Mouse (Mus musculus) midbrain, embryonic 10.5 days (tissue): Measurements from ENCODE around the gene Ncbp2. TPM values are rescaled to one million over a fixed set of nuclear protein-coding genes. Genes with fewer than 3 reads are reported as not detected.

ENCODE experiments used
- DNase-seq: peaks from one replicate; pipeline ENCODE4 v3.0.0-alpha.2; 2017; ENCODE audit warnings: low spot score
- H3K27ac ChIP-seq: fragments of 300-500 bp; sonication (generic); replicated peaks from 2 replicates; pipeline ENCODE4 v1.5.1; 2016; ENCODE audit warnings: mild to moderate bottlenecking
- H3K27me3 ChIP-seq: fragments of 300-500 bp; sonication (generic); 2 replicates; pipeline ENCODE4 v1.6.1; 2016; ENCODE audit warnings: low read depth, mild to moderate bottlenecking; ENCODE audit not compliant: poor library complexity, severe bottlenecking
- H3K36me3 ChIP-seq: fragments of 300-500 bp; sonication (generic); 2 replicates; pipeline ENCODE4 v1.6.1; 2016; ENCODE audit warnings: mild to moderate bottlenecking, moderate library complexity
- H3K4me1 ChIP-seq: fragments of 300-500 bp; sonication (generic); 2 replicates; pipeline ENCODE4 v1.6.1; 2016
- H3K4me3 ChIP-seq: fragments of 300-500 bp; sonication (generic); 2 replicates; pipeline ENCODE4 v1.5.1; 2016; ENCODE audit warnings: mild to moderate bottlenecking, moderate library complexity
- H3K9me3 ChIP-seq: fragments of 300-500 bp; sonication (generic); replicated peaks from 2 replicates; pipeline ENCODE4 v1.6.1; 2016; ENCODE audit warnings: mild to moderate bottlenecking
- WGBS: fragments of 180-500 bp; shearing (Covaris S2); methylation state at CpG from one replicate; pipeline ENCODE4 v1.1.7; 2016; 5-methylcytosine and 5-hydroxymethylcytosine counted together
- polyA plus RNA-seq: library from polyadenylated mRNA; unstranded; fragments of >200 nt; fragmentation: Nextera tagmentation; extraction: Ambion mirVana; gene quantifications from 2 replicates; pipeline ENCODE4 v1.2.1, GENCODE M21; 2016

The Ncbp2 gene
- polyA plus RNA-seq, result 141 and 147 TPM in 2 replicates

GRCm38 (mm10) chr16:31948345-31948774 is at the start of gene Ncbp2, which contains the start of gene 0610012G03Rik:
Ncbp2 (plus strand) TSS chr16:31948513.
0610012G03Rik (minus strand) TSS chr16:31948494.
- H3K36me3 ChIP-seq, result peaks cover 44% of the 10 kb centered on the region

GRCm38 (mm10) chr16:31898546-31899326 is 49.6 kb upstream of the Ncbp2 start:
- peaks cover 8% of the 10 kb centered on the region; the same call in 1 of the 2 replicates for H3K9me3 ChIP-seq
- no peaks in the 10 kb centered on the region for H3K36me3 ChIP-seq
- H3K27me3 ChIP-seq, result peaks cover 17% of the 10 kb centered on the region; the same call in 1 of the 2 replicates
- H3K27ac ChIP-seq, result no peak overlapping the region
- peaks cover 16% of the 10 kb centered on the region for H3K4me1 ChIP-seq
- DNase-seq, result no peak
- 84% methylated on average over 18 of the region's 18 CpGs for whole genome bisulfite sequencing
- no peak overlapping the region for H3K4me3 ChIP-seq

More at GRCm38 (mm10) chr16:31948345-31948774, at the start of gene Ncbp2, which contains the start of gene 0610012G03Rik:
- under 1% methylated on average over 55 of the region's 55 CpGs for WGBS
- peak; percentile 97 for DNase-seq
- Histone ChIP-seq H3K27ac (peak within 1 kb of the TSS; percentile 95), H3K4me3 (peak within 1 kb of the TSS; percentile 95), H3K27me3 (no peaks in the 10 kb centered on the region), H3K9me3 (no peaks in the 10 kb centered on the region), H3K4me1 (peaks cover 40% of the 10 kb centered on the region)

DNA sequence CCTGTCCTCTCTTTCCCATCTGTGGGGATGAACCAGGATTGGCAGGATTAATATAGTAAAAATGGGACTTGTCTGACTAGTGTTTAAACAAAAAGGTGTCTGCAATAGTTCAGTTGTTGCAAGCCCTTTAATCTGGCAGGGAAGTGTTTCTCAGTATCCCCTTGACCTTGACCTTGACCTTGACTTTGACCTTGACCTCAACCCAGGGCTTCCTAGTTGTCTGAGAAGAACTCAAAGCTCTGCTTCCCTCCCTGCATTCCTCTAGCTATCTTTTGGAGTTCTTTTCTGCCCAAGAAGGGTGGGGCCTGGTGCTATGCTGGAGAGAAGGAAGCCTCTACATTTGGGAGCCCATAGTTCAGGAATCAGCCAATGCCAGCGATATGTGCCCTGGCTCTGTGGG is 46.4 kb upstream of the Ncbp2 start:
- peaks cover 13% of the 10 kb centered on the region for H3K27me3 ChIP-seq
- peaks cover 26% of the 10 kb centered on the region for H3K4me1 ChIP-seq
- WGBS, result 86% methylated on average over 1 of the region's 1 CpGs
- H3K9me3 ChIP-seq, result peaks cover 8% of the 10 kb centered on the region; the same call in 1 of the 2 replicates
- H3K4me3 ChIP-seq, result no peak overlapping the region
- no peak for DNase-seq
- H3K27ac ChIP-seq, result no peak overlapping the region
- no peaks in the 10 kb centered on the region for H3K36me3 ChIP-seq

- 88% methylated on average over 8 of the region's 8 CpGs for WGBS
- H3K36me3 ChIP-seq, result no peaks in the 10 kb centered on the region
Observed at GRCm38 (mm10) chr16:31903239-31903638, 45.1 kb upstream of the Ncbp2 start.

DNA sequence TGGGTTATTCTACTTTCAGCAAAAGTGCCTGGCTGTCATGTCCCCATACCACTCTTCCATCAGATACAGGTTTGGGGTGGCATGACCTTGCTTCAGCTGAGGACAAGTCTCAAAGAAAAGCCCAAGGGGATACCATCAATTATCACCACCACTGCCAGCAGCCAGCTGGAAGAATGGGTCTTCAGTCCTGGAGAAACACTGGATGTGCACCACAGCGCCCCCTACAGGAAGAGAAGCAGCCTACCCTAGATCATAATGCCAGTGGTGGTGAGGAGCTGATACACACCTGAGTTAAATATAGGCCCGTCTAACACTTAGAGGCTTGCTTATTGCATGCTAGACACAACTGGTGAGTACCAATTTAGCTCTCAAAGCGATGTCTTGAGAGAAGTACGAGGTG is 43.0 kb upstream of the Ncbp2 start:
- Histone ChIP-seq H3K4me3 (no peak overlapping the region), H3K27me3 (peaks cover 20% of the 10 kb centered on the region), H3K27ac (no peak overlapping the region), H3K4me1 (peaks cover 14% of the 10 kb centered on the region), H3K36me3 (no peaks in the 10 kb centered on the region), H3K9me3 (peaks cover under 1% of the 10 kb centered on the region; the same call in 1 of the 2 replicates)
- DNase-seq, result no peak
- 72% methylated on average over 4 of the region's 4 CpGs for WGBS

More at GRCm38 (mm10) chr16:31903239-31903638, 45.1 kb upstream of the Ncbp2 start:
- peaks cover 17% of the 10 kb centered on the region for H3K4me1 ChIP-seq
- peaks cover 18% of the 10 kb centered on the region for H3K27me3 ChIP-seq
- peaks cover 8% of the 10 kb centered on the region; the same call in 1 of the 2 replicates for H3K9me3 ChIP-seq
- no peak overlapping the region for H3K27ac ChIP-seq
- DNase-seq, result no peak
- H3K4me3 ChIP-seq, result no peak overlapping the region

DNA sequence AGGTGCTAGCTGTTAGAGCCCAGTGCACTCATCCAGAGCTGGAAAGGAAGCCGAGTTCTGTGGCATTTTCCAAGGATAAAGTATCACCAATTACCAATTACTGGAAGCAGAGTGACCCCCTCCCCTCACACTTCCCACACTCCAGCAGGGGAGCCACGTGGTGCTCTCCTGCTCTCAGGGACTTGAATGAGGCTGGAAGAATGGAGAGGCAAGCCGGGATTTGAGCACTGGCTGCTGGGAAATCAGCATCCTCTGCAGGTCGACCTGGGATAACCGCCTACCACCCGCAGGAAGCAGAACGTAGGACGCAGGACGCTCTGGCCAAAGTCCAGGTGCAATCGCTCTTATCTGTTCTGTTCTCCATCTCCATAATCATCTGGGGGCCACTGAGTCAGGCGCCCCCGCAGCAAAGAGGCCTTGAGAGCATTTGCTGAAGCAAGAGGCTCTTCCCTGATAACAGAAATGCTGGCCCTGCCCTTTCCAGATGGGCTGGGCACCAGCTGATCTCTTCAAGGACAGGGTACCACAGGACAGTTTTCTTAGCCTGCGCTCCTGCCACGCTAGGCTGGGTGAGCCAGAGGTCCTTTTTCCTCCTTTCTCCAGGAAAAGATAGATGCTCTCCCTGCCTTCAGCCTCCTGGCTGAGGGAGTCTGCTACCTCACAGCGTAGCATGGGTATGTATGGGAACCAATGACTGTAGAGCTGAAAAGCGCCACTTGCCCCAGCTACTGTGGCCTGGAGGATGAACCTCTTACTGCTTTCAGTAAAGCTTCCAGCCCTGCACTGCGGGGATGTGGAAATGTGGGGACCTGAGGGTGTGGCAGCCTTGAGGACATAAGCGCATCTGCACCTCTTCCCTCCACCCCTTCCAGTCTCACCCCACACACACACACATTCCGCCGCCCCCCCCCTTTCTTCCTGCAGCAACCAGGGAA is 42.2 kb upstream of the Ncbp2 start:
- Histone ChIP-seq H3K27ac (0 out of 2 replicates have a peak overlapping the region, but pooled peaks have one; percentile 28), H3K4me3 (peak overlapping the region; percentile 26), H3K9me3 (no peaks in the 10 kb centered on the region), H3K36me3 (no peaks in the 10 kb centered on the region), H3K4me1 (peaks cover 14% of the 10 kb centered on the region), H3K27me3 (peaks cover 20% of the 10 kb centered on the region)
- DNase-seq, result no peak
- WGBS, result 46% methylated on average over 20 of the region's 20 CpGs

GRCm38 (mm10) chr16:31906896-31907295 is 41.4 kb upstream of the Ncbp2 start:
- Histone ChIP-seq H3K9me3 (no peaks in the 10 kb centered on the region), H3K27me3 (peaks cover 20% of the 10 kb centered on the region), H3K4me3 (peak overlapping the region; percentile 26), H3K27ac (no peak overlapping the region), H3K4me1 (peaks cover 14% of the 10 kb centered on the region), H3K36me3 (no peaks in the 10 kb centered on the region)
- WGBS, result 7% methylated on average over 9 of the region's 9 CpGs
- DNase-seq, result no peak

DNA sequence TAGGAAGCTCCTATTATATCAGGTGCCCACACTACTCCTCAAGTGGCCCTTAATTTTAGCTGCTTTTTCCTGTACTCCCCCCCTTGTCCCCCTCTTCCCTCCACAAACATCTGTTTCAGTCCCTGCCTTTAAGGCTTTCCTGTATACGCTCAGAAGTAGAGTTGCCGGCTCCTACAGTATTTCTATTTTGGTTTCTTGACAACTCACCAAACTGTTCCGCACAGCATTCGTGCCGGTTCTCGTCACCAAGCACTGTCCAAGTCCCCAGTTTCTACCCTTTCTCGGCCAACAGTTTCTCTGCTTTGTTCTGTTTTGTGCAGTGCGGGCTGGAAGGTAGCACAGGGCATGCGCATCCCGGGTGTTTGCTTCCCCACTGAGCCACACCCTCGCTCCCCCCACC is 39.4 kb upstream of the Ncbp2 start:
- Histone ChIP-seq H3K36me3 (no peaks in the 10 kb centered on the region), H3K27me3 (peaks cover 20% of the 10 kb centered on the region), H3K4me1 (peaks cover 14% of the 10 kb centered on the region), H3K9me3 (no peaks in the 10 kb centered on the region), H3K27ac (no peak overlapping the region), H3K4me3 (no peak overlapping the region)
- WGBS, result 67% methylated on average over 11 of the region's 11 CpGs
- DNase-seq, result no peak

- DNase-seq, result no peak
- 78% methylated on average over 10 of the region's 10 CpGs for WGBS
Observed at GRCm38 (mm10) chr16:31910281-31910847, 37.9 kb upstream of the Ncbp2 start.

GRCm38 (mm10) chr16:31917776-31918175 is 30.5 kb upstream of the Ncbp2 start:
- Histone ChIP-seq H3K9me3 (no peaks in the 10 kb centered on the region), H3K36me3 (no peaks in the 10 kb centered on the region), H3K4me1 (no peaks in the 10 kb centered on the region), H3K4me3 (no peak overlapping the region), H3K27ac (no peak overlapping the region), H3K27me3 (0 out of 2 replicates have a peak, but pooled peaks cover 6% of the 10 kb centered on the region)
- DNase-seq, result no peak
- WGBS, result 83% methylated on average over 11 of the region's 11 CpGs

More at GRCm38 (mm10) chr16:31910281-31910847, 37.9 kb upstream of the Ncbp2 start:
- Histone ChIP-seq H3K4me3 (no peak overlapping the region), H3K36me3 (no peaks in the 10 kb centered on the region), H3K9me3 (no peaks in the 10 kb centered on the region), H3K27me3 (peaks cover 20% of the 10 kb centered on the region), H3K27ac (no peak overlapping the region), H3K4me1 (peaks cover 14% of the 10 kb centered on the region)

DNA sequence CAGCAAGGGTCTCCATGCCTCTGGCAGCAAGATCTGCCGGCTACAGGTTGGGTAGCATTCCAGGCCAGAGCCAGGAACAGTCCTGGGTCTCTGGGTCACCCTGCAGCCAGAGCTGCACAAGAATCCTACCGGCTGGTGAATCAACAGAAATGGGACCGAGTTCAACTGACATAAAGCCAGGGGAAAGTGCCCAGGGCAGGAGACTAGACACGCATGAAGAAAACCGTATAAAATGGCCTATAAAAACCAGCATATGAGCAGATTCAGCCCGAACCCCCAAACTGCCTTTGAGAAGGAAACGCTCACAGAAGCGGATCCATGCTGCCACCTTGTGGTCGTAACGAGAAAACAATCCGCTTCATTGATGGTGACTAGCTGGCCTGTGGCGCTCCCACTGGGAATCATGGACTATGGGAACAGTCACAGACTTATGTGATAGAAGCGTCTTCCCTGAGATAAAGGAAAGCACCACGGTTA is 30.0 kb upstream of the Ncbp2 start:
- Histone ChIP-seq H3K4me1 (no peaks in the 10 kb centered on the region), H3K27ac (0 out of 2 replicates have a peak overlapping the region, but pooled peaks have one; percentile 28), H3K4me3 (0 out of 2 replicates have a peak overlapping the region, but pooled peaks have one; percentile 21), H3K36me3 (no peaks in the 10 kb centered on the region), H3K9me3 (no peaks in the 10 kb centered on the region), H3K27me3 (0 out of 2 replicates have a peak, but pooled peaks cover 6% of the 10 kb centered on the region)
- peak; percentile 80 for DNase-seq
- WGBS, result 7% methylated on average over 14 of the region's 14 CpGs

DNA sequence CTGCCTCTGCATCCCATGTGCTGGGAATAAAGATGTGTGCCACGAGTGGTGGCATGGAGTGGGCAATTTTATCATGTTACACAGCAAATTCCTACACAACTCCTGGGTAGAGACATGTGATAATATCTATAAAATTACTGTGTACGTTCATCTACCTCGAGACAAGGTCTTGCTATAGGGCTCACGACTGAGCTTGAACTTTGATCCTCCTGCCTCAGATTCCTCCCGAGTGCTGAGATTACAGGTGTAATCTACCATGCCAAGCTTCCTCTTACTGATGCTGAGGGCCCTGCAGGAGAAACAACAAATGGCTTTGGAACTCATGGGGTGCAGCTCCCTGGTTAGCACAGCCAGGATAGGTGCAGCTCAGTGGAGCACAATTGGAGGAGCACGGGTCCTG is 23.9 kb upstream of the Ncbp2 start:
- Histone ChIP-seq H3K4me1 (no peaks in the 10 kb centered on the region), H3K9me3 (no peaks in the 10 kb centered on the region), H3K27ac (no peak overlapping the region), H3K27me3 (no peaks in the 10 kb centered on the region), H3K4me3 (no peak overlapping the region), H3K36me3 (no peaks in the 10 kb centered on the region)
- DNase-seq, result no peak
- WGBS, result 88% methylated on average over 6 of the region's 6 CpGs
